Mouse (Mus musculus): Measurements from ENCODE around the gene Slc24a3. TPM values are rescaled to one million over a fixed set of nuclear protein-coding genes. Genes with fewer than 3 reads are reported as not detected.

The Slc24a3 gene
- polyA plus RNA-seq, 1 experiment from 2014 or later: 3.2 TPM

- Histone ChIP-seq H3K4me2 (replicated peaks) (no peak overlapping the region), H3K4me3 (no peak overlapping the region), H3K27ac (replicated peaks) (no peak overlapping the region), H3K36me3 (no peaks in the 10 kb centered on the region), H3K27me3 (no peaks in the 10 kb centered on the region), H3K9me3 (no peaks in the 10 kb centered on the region), H3K4me1 (no peaks in the 10 kb centered on the region), H3K9ac (replicated peaks) (no peak overlapping the region)
- WGBS: 89% methylated on average over 8 of the region's 8 CpGs
- no peak for ATAC-seq (ENCODE audit: low FRiP score, low read depth)
Measured at GRCm38 (mm10) chr2:145684891-145685290, 517.3 kb downstream of the Slc24a3 start.

- Histone ChIP-seq H3K36me3 (no peaks in the 10 kb centered on the region), H3K27ac (replicated peaks) (no peak overlapping the region), H3K4me2 (replicated peaks) (no peak overlapping the region), H3K9ac (replicated peaks) (no peak overlapping the region), H3K27me3 (no peaks in the 10 kb centered on the region), H3K9me3 (no peaks in the 10 kb centered on the region), H3K4me3 (no peak overlapping the region), H3K4me1 (no peaks in the 10 kb centered on the region)
- 89% methylated on average over 4 of the region's 4 CpGs for WGBS
- no peak for ATAC-seq (ENCODE audit: low FRiP score, low read depth)
Measured at GRCm38 (mm10) chr2:145686017-145686416, 518.5 kb downstream of the Slc24a3 start.

DNA sequence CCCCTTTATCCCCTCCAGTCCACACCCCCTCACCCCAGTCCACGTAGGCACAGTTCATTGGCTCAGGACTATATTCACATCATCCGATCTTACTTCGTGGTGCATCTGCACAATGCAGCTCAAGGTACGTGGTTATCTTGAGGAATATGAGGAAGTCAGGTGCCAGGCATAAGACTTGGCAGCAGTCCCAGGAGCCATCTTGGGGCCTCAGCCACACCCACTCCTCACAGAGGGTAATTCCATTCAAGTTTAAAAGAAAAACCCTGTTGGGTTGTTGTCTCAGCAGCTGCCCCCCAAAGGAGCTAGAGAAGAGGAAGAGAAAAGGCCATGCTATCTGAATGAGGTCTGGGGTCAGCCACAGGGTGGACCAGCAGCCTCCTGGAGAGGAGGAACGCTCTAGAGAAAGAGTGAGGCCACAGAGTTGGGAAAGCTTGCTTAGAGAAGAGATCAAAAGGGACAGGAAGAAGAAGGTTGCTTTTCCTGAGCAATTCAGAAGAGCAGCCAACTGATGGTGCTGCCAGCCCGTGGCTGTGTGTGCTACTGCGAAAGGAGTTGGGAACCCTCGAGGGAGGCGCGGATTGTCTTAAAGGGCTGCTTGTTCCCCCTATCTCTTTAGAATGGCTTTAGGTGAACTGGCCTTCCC lies 523.9 kb downstream of the Slc24a3 start:
- no peak for ATAC-seq (ENCODE audit: low FRiP score, low read depth)
- Histone ChIP-seq H3K27me3 (no peaks in the 10 kb centered on the region), H3K36me3 (no peaks in the 10 kb centered on the region), H3K4me3 (no peak overlapping the region), H3K9ac (replicated peaks) (no peak overlapping the region), H3K4me1 (no peaks in the 10 kb centered on the region; the same call in 1 of the 2 replicates), H3K4me2 (replicated peaks) (no peak overlapping the region), H3K9me3 (no peaks in the 10 kb centered on the region), H3K27ac (replicated peaks) (no peak overlapping the region)
- 88% methylated on average over 10 of the region's 10 CpGs for WGBS

All from midbrain, embryonic 12.5 days (tissue).